ENCODE assay signal across 14 mouse cellular contexts in the genomic region with DNA sequence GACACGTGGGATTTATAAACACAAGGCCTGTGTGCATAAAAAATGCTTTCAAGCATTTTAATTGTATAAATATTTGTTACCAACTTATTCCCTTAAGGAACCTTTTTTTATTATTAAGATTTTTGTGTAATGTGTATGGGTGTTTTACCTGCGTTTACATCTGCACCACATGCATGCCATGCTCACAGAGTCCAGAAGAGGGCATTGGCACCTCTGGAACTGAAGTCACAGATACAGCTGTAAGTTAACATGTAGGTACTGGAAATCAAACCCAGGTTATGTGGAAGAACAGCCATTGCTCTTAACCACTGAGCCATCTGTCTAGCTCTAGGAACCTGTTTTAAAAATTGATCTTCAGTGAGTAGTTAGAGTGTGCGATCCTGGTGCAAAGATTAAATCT.
A peak's percentile ranks its signal among the peaks of the same experiment; 100 is the strongest.
DNase-seq lines count a peak whose midpoint lies in the region; ATAC-seq and TF ChIP-seq lines count a peak whose summit lies in the region.
"Had no signal": no experiment of that assay in that cellular context is flagged by ENCODE, and none has a peak within 500 bp of the region (broad histone marks: within the 10 kb centered on the region; RNA-seq: fewer than 3 reads in every experiment).

No protein-coding gene starts in this region.

- DNase-seq in layer of hippocampus, adult 2 months (ENCODE audit: low spot score in 2 of 2), result no peak
- DNase-seq in layer of hippocampus, adult 8-10 months (ENCODE audit: low spot score in 2 of 2), result no peak
- DNase-seq in 416B (ENCODE audit: low read depth), result peak; percentile 31
- DNase-seq in ES-CJ7 (ENCODE audit: low read depth, low spot score), result peak; percentile 27
- DNase-seq in naive thymus-derived CD4-positive, alpha-beta T cell, adult 2 months (ENCODE audit: low read depth), result peak; percentile 42
- no peak for DNase-seq in forebrain, postnatal 0 days
- DNase-seq: adrenal gland, postnatal 10 days; cerebellum, adult 11-12 months; kidney, adult 8-10 months; layer of hippocampus, adult 9-11 months had no signal

- 91% methylated on average over 3 of the region's 3 CpGs for WGBS in midbrain, embryonic 13.5 days
- 90% methylated on average over 3 of the region's 3 CpGs for WGBS in forebrain, postnatal 0 days

- no peaks in the 10 kb centered on the region for H3K4me1 ChIP-seq in midbrain, embryonic 13.5 days (replicated peaks)
- H3K4me1 ChIP-seq in forebrain, postnatal 0 days (ENCODE audit: insufficient read depth), result no peaks in the 10 kb centered on the region

- ATAC-seq in midbrain, embryonic 13.5 days, result no peak
- no peak for ATAC-seq in forebrain, postnatal 0 days

- peak; percentile 54 for TF ChIP-seq CTCF in layer of hippocampus, adult 2 months (conservative IDR thresholded peaks at IDR 0.05)
- TF ChIP-seq CTCF in forebrain, postnatal 0 days (IDR thresholded peaks at IDR 0.05; ENCODE audit: low read depth), result no peak

- no peaks in the 10 kb centered on the region for H3K9me3 ChIP-seq in midbrain, embryonic 13.5 days
- H3K9me3 ChIP-seq in forebrain, postnatal 0 days (ENCODE audit: low read length), result no peaks in the 10 kb centered on the region
- H3K9me3 ChIP-seq: heart, embryonic 12.5 days; limb, embryonic 13.5 days had no signal

- peaks cover 7% of the 10 kb centered on the region for H3K36me3 ChIP-seq in midbrain, embryonic 13.5 days
- no peaks in the 10 kb centered on the region for H3K36me3 ChIP-seq in forebrain, postnatal 0 days (ENCODE audit: insufficient read depth)

- H3K4me2 ChIP-seq in midbrain, embryonic 13.5 days (replicated peaks), result no peak overlapping the region
- H3K4me2 ChIP-seq in forebrain, postnatal 0 days (ENCODE audit: low read depth), result no peak overlapping the region
- H3K4me2 ChIP-seq: heart, embryonic 12.5 days; limb, embryonic 13.5 days had no signal

- no peak overlapping the region for H3K27ac ChIP-seq in layer of hippocampus, adult 2 months
- no peak overlapping the region for H3K27ac ChIP-seq in midbrain, embryonic 13.5 days
- no peak overlapping the region for H3K27ac ChIP-seq in forebrain, postnatal 0 days (ENCODE audit: low read depth, low read length)
- H3K27ac ChIP-seq: limb, embryonic 13.5 days had no signal

- H3K27me3 ChIP-seq in midbrain, embryonic 13.5 days, result no peaks in the 10 kb centered on the region
- H3K27me3 ChIP-seq in forebrain, postnatal 0 days (ENCODE audit: insufficient read depth, low read length), result no peaks in the 10 kb centered on the region
- H3K27me3 ChIP-seq: heart, embryonic 12.5 days; limb, embryonic 13.5 days had no signal

- no peak overlapping the region for H3K9ac ChIP-seq in midbrain, embryonic 13.5 days (replicated peaks)
- no peak overlapping the region for H3K9ac ChIP-seq in forebrain, postnatal 0 days
- H3K9ac ChIP-seq: heart, embryonic 12.5 days; limb, embryonic 13.5 days had no signal

- H3K4me3 ChIP-seq in layer of hippocampus, adult 2 months, result no peak overlapping the region
- H3K4me3 ChIP-seq in midbrain, embryonic 13.5 days (replicated peaks), result no peak overlapping the region
- H3K4me3 ChIP-seq in forebrain, postnatal 0 days (ENCODE audit: low read depth, low read length), result no peak overlapping the region
- H3K4me3 ChIP-seq: erythroblast, embryonic 14.5 days; heart, embryonic 12.5 days; limb, embryonic 13.5 days had no signal

Comparison
In these comparisons a context has a peak if more than half of its experiments do, and no peak if none do; other contexts are left out.
1. DNase-seq: peak in 416B (single experiment), ES-CJ7 (single experiment) and naive thymus-derived CD4-positive, alpha-beta T cell, adult 2 months (single experiment); none in layer of hippocampus, adult 2 months (0 of 2), layer of hippocampus, adult 8-10 months (0 of 2) and forebrain, postnatal 0 days (single experiment).